Mouse (Mus musculus) liver (tissue): ENCODE measurements at regions not wholly inside any gene's neighbourhood (a gene's known extent, or its start where the extent isn't known, plus 50 kb on each side); places are given as distances from the start of the nearest gene placed in this dataset.

Experiments used
- DNase-seq: peaks from one replicate; pipeline ENCODE4 v3.0.0-alpha.2; 2020; ENCODE audit warnings: mixed read lengths

DNA sequence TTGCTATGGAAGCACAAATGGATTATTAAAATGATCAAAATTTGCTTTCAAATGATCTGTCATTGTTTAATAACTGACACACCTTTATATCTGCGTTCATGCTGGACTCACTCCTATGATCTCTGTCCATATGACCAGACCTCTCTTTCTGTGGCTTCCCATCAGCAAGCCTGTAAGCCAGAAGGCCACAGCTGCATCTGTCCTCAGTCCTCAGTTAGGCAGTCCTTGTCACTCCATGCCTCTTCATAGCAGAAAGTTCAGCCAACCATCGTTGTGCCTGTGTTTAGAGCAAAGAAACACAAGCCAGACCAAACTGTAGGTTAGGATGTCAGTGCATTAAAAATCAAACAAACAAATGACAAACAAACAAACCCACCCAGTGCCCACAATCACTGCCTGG lies 107.2 kb upstream of the Tsc22d1 start:
- DNase-seq, result no peak

DNA sequence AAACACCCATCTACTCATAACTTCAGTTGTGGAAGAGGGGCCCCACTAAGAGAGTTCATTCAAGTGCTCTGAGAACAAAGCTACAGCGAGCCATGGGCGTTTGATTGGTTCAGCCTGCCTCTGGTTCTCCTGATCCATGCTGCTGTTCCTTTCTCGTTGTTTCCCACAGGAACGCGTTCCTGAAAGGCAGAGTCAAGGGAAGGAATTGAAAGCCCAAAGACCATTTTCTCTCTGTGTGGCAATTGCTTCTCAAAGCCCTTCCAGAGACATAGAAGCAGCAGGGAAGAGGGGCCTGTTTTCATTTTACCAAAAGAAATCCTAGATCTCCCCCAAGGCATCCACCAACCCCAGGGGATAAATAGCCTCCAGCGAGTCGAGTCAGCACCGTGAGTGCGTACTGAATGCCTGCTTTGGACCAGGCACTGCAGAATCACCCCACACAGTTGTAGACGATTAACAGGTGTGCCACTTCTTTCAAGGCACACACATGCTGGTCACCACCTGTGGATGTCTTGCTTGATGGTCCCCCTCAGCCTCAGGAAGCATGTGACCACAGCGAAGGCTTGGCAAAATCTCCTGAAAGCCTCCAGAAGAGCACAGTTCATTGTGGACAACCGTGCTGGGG lies 106.5 kb upstream of the Tsc22d1 start:
- DNase-seq, result no peak

DNA sequence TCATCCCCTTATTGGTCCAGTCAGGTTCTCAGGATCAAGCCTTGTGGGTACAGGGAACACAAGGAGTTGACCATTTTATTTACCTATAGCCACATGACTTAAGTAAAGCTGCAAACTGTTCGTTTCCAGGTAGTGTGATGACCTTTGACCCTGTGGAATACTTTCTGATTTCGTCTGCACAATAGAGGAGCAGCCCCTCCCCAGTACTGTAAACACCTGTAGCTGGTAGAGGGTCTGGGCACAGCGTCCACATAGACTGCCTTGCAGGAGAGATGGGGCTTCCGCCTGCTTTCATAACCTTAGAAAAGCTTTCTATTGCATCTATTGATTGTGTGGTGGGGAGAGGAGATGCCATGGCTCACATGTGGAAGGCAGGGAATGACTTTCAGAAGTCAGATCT lies 105.2 kb upstream of the Tsc22d1 start:
- no peak for DNase-seq

DNA sequence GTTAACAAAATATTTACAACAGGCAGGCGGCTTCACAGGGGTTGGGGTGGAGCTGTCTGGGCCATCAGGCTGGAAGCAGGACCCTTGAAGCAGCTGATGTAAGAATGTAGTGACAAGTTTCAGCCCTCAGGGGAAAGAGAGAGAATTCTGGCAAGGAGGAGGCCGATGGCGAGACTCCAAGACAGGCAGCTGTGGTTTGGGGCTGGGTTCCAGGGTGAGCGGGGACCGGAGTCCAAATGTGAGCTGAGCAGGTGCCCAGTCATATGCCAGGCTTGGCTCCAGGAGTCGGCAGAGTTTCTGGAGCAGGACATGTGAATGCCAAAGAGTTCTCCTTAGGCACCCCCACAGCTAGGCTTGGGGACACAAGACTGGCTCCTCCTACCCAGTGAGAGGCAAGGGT lies 104.5 kb upstream of the Tsc22d1 start:
- no peak for DNase-seq

DNA sequence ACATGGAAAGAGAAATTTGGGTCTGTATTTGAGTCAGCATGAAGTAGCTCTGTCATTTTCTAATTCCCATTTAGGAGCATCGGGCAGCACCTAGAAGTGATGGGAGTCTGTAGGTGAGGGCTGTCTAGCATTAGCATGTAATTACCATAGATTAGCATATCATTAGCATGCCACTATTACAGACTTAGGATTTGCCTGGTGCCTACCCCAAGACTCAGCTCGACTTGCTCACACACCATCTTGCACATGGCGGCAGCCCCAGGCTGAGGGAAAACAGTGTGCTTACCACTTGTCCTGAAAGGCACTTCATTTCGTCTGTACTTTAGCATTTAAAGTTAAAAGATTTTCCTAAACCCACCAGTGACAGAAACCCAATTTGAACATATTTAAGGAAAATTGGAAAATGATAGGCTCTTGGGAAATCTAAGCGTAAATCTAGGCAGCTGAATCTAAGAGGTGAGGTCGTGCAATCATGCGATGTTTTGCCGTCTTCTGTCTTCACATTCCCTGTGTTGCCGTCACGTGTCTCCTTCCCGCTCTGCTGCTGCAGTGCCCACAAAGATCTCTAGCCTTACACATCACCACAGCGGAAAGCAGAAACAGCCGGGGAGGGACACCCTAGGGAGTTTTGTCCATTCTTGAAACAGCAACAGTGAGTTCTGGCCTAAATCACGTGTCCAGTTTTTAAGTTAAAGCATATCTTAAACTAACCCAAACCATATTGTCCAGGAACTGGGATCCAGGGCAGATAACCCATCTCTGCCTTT lies 101.2 kb upstream of the Tsc22d1 start:
- no peak for DNase-seq

DNA sequence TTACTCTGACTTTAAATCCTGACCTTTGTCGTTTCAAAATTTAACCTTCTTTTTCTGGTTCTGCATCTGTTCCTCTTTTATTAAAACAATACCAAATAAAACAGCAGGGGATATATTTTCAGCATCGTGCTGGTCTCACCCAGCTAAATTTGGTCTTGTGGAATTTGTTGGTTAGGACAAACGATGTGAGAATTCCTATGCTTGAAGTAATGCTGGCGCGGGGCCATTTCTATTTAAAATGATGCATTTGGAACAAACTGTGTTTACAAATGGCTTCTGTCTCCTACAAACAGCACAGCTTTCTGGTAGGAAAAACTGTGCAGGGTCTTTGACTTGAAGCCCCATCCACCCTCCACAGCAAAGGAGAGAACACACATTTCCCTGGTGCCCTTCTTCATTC lies 96.3 kb upstream of the Tsc22d1 start:
- no peak for DNase-seq

DNA sequence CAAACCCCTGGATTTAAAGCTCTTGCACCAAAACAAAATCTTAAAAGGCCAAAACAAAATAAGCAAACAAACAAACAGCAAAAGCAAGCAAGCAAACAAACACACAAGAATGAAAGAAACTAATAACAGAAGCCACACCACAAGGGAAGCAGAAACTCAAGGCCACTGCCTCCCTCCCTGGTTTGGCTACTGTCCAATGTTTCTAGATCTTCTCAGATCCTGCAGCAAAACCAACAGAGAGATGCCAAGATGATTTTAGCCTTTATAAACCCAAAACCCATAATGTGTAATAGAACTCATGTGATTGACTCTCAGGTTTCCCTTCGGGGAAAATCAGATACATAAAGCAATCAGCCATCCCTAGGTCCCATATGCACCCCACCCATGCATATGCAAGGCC lies 90.5 kb upstream of the Tsc22d1 start:
- no peak for DNase-seq

DNA sequence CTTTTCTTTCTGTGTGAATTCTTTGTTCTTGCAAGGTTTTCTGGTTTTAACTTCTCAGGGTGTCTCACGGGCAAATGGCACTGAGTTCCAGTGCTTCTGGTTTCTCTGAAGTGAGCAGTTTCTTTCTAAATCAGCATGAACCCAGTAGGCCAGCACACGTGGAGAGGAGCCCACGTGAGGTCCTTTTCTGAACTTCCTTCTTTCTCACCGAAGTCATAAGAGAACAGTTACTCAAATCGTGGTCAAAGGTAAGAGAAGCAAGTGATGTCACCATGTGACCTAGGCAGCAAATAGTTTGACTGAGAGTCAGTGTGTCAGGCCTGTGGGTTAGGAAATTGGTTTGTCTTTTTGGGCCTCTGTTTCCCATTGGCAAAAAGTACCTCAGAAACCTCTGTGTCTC lies 84.8 kb upstream of the Tsc22d1 start:
- no peak for DNase-seq

DNA sequence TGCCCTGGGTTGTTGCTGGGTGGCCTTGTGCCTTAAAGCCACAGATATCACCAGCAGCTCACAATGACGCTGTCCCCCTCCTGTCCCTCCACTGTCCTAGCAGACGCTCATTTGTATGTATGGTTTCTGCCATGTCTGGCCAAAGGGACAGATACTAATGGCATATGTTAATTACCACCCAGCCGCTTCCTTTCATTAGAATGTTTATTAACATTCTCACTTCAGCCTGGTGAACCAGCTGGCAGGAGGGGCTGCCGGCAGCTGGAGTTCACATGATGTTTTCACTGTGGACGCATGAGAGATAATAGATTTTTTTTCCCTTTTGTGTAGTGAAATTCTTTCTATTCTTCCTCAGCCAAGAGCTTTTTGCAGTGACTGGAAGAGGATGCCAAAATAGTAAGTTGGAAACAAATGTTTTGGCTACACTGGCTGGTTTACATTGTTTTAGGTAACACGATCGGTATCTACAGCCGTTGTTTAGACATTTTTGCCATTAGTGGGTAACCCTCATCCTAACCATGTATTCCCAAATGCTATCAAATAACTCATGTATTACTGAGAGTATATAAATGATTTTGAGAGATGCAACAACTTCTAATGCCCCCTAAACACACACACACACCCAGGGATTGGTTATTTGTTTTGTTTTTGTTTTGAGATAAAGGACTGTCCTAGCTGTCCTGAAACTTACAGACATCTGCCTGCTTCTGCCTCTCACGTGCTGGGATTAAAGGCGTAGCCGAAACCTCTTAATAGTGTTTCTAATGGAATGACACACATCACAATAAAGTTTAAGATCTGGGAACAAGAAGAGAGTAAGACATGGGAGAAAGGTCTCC lies 83.0 kb upstream of the Tsc22d1 start:
- no peak for DNase-seq

DNA sequence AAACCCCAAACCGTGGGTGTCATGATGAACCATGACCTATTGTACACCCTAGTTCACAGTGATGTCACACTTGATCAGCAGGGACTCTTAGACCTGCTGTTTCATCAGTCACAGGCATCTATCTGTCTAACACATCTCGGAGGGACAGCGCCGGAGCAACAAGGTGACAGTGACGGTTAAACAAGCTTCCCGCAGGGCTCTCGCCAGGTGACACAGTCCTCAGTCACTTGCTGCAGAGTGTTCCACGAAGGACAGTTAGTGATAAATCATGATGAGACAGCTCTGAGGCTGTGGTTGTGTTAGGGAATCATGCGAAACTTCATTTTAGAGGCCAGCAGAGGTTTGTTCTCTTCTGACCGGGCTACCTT lies 82.4 kb upstream of the Tsc22d1 start:
- no peak for DNase-seq

DNA sequence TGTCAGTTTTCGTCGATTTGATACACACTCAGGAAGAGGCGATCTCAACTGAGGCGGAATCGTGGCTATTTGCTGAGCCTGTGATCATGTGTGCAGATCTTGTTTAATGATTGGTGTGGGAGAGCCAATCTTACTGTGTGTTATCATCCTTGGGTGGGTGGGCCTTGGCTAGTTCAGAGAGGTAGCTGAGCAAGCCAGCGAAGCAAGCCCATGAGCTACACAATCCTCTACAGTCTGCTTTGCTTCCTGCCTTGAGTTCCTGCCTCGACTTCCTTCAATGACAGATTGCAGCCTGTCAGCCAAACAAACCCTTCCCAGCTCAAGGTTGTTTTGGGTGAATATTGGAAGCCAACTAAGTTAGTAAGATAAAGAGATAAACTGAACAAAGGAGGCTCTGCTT lies 74.0 kb upstream of the Tsc22d1 start:
- DNase-seq, result no peak

DNA sequence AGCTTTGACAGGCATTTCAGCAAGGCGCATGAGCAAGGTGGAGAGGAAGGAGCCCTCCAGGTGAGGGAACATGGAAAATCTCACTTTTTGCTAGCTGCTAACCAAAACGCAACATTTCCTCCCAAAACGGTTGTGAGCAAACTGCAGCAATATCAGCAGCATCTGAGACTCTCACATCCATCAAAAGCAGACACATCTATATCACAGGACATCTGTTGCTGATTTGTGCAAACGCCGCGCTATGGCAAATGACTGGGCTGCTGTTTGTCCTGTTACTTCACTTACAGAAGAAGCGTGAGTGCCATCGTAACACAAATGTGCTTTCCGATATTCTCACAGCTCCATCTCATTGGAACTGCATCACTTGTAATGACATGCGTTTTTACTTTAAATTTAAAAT lies 73.5 kb upstream of the Tsc22d1 start:
- no peak for DNase-seq

DNA sequence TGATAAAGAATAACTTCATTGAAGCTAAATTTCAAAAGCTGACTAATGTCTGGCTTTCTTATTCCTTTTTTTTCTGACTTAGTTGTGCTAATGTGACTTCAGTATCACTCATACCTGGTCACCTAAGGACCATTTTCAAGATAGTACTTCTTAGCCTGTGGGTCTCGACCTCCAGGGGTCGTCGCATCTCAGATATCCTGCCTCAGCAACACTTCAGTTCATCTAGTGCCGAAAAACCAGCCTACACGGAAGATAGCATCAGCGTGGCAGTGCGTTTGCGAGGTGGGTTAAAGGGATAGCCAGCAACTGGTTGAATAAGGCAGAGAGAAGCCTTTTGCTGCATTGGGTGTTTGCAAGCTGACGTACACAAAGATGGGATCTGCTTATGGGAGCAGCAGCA lies 62.9 kb upstream of the Tsc22d1 start:
- DNase-seq, result no peak

DNA sequence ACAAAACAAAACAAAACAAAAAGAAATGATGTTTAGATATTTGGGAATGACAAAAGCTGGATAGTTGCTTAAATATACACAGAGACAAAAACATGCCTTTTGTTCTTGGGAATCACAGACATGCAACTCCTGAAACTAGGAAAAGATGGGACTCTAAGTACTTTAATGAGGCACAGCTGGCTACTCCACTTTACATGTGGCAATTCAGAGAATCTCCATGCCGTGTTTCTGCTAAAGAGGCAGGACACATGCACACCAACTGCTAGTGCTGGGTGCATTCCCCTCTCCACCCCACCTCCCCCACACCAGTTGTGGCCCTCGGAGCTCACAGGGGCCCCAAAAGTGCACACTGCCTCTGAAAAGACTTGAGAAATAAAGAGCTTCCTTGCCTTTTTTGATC lies 58.6 kb upstream of the Tsc22d1 start:
- DNase-seq, result no peak

DNA sequence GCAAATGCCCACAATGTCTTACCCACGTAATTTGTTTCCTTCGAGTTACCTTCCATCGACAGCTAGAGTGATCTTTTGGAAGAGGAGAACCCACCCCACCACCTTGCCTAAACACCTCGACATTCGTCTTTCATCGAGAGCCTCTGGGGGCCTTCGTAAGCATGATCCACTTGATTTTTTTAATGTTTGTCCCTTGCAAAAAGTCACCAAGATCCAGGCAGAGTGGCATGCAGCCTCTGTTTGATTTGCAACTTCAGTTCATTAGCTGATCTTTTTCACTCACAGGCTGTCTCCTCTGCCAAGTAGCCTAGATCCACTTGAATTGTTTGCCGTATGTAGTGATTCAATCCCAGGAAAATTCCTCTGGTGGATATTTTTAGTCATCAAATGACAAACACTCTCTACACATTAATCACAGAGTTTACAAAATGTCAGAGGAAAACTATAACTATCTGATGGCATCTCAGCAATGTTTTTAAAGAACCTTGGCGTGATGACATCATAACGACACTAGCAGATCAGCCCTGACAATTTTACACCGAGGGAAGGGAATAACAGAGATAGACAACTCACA lies 54.8 kb upstream of the Tsc22d1 start:
- DNase-seq, result no peak

DNA sequence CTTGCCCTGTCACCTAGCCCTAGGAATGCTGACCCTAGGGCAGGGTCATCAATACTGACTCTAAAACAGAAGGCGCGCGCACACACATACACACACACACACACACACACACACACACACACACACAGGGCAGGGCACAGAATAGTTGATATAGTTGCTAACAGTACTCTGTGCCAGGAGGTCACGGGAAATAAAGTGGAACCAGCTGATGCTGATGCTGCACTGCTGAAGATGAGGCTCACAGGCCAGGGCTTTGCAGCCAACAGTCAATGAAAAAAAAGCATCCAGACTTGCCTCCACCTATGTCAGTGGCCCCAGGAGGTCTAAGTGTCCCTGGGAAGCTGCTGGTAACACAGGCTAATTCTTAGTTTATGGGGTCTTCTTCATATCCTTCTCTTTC lies 50.7 kb upstream of the Tsc22d1 start:
- DNase-seq, result no peak
